Mouse (Mus musculus) layer of hippocampus, adult 18-20 months (tissue): ENCODE results near the gene Ctnnd1. TPM values are rescaled to one million over a fixed set of nuclear protein-coding genes. Genes with fewer than 3 reads are reported as not detected.
"Not testable (repeated sequence)": the region's sequence is repeated elsewhere in the genome, so short reads cannot be mapped to it uniquely, and the experiment has no call there.

Experiments
- DNase-seq, 2 experiments: peaks; one replicate each; pipeline ENCODE4 v3.0.0; 2022; ENCODE audit warnings: low spot score in 2 of 2
- long read RNA-seq: library from polyadenylated mRNA; stranded (forward); transcript quantifications from one replicate; pipeline ENCODE4 v2.0.0, GENCODE M21; 2021
- total RNA-seq, 2 experiments: library from RNA; stranded (reverse); gene quantifications; 2 replicates each; pipeline ENCODE4 v1.2.3; 2021

Ctnnd1 gene
- total RNA-seq: 10 to 100 TPM; 38.2 to 48.0 TPM
- long read RNA-seq, full-length matches to known transcripts: 1 of 26 reads
- long read RNA-seq, partial matches to known transcripts: 2 of 26 reads
- long read RNA-seq, other reads (novel, unspliced or antisense): 23 of 26 reads

DNA sequence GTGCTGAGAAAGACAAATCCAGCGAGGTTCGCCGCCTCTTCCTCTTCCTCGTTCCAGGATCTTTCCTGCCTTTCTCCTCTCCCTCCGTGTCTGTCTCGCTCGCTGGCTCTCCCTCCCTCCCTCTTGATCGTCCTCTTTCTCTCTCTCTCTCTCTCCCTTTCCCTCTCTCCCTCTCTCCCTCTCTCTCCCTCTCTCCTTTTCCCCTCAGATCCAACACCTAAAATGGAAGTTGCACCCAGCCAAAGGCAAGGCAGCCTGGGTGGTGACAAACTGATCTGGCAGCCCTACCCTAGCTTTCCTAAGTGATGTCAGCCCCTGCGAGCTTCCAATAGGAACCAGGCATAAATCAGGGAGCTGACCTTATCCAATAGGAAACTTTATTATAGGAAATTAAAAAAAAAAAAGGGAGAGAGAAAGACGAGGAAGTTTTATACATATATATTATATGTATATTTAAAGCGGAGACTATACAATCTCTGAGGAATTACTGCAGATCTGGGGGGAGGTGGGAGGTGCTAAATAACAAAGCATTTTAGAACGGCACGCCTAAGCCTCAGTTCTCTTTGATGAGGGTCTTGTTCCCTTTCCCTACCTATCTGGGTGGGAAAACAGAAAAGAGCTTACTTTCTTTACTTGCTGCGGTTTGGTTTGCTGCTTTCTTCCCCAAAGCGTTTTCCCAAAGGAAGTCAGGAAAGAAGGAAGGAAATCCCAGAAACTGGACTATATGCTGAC lies at the start of gene Ctnnd1:
Ctnnd1 (minus strand) TSS at position 302 of the 732 bp plus-strand sequence.
- peak; percentile 86 to 93 for DNase-seq

DNA sequence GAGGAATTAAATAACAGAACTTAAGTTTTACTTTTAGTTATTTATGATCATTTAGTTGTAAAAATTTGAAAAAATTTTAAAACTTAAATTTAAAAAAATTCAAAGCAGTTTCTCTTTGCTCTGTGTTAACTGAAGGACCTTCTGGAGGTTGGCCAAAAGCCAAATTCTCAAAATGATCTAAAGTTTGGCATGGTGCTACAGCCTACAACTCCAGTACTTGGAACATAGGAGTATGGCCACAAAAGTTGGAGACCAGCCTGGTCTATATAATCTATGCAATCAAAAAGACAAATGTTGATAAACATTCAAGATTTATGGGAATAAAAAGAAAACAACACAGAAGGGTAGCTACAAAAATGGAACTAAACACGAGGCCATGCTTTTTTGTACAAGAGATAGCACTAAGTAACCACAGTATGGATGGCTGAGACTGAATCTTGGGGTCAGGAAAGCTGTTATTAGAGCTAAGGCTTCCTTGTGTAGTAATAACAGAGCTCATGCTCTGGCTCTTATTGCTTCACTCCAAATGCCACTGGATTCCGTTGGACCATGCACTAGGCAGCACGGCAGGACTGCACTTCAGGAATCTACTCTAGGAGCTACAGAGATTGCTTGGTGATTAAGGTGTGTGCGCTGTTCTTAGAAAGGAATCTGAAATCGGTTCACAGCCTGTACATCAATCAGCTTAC lies 44.6 kb upstream of the Ctnnd1 start:
- no peak for DNase-seq

DNA sequence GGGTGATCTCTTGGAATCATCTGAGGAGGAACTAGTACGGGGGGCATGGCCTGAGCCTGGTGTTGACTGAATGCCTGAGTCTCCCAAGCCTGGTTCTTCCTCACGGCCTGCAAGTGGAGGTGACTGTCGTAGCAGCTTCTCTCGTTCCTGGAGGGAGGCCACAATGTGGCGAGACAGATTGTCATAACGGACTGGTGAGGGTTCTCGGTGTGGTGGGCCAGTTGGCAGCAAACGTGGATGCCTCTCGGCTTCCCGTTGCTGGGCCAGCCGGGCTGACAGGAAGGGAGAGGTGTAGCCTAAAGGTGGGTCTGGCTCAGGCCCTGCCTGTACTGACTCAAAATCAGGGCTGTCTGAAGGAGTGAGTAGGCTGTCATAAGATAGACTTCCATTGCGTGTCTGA lies 39.5 kb upstream of the Ctnnd1 start:
- no peak for DNase-seq

DNA sequence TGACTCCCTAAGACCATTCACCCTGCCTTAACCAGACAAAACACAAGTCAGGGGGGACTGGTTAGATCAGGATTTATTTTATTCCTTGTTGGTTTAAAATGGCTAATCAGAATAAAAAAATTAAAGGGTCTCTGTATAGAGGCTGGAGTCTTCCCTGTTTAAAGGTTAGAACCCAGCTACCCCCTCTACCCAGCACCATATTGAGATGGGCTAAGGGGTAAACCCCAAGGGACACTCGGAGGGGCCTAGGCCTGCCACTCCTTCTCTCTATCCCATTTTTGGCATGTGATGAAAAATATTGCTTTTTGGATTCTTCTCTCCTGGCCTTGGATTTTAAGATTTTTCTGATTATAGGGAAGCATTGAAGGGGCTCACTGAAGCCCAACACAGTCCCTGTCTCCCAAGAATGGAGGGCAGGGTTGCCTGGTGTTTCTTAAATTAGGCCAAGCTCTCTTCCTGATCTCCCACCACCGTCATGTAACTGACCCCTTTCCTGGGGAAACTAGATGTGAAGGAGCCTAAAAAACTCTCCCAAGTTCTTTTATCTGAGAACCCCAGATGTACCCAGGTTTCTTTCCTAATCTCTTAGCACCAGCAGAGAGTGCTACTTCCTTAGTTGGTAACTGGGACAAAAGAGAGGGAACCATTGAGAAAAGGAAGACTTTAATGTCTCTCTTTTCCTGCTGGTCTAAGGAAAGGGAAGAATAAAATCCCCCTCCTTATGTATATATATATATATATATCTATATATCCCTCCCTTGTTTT lies 37.7 kb upstream of the Ctnnd1 start:
- DNase-seq: no peak

DNA sequence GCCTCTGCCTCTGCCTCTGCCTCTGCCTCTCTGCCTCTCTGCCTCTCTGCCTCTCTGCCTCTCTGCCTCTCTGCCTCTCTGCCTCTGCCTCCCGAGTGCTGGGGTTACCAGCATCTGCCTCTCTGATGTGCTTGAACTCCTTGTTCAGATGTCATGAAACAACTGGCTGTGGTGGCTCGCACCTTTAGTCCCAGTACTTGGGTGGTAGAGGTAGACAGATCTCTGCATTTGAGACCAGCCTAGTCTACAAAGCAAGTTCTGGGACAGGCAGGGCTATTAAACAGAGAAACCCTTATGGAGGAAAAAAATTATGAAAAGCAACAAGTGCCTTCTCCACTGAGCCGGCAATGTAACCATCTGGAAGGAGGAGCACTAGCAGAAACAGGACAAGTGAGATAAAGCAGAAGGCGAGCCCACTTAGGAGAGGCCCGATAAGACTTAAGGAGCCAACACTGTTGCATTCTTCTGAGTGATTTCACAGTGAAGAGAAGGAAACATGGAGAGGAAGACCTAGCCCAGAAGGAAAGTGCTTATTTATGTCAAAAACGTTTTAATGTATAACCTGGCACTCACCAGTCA lies 32.1 kb upstream of the Ctnnd1 start:
- DNase-seq: no peak

DNA sequence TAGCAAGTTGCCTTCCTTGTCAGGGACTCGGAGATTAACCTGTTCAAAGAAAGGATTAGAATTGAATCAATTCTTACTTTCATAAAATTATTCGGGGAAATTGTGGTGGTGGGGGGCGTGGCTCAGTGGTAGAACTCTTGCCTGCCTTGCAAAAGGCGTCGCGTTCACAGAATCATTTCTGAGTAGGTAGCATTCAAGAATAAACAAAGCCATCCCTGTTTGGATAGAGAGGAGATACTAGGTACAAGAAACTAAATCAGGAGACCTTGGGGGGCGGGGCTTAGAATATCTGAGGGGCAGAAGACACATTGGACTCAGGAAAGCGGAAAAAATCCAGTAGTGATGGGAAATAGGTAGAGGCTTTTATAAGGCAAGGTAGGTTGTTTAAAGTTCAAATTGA lies 28.5 kb upstream of the Ctnnd1 start, which contains the start of gene Tmx2:
Tmx2 (minus strand) TSS at position 125 of the 400 bp plus-strand sequence.
- no peak for DNase-seq

DNA sequence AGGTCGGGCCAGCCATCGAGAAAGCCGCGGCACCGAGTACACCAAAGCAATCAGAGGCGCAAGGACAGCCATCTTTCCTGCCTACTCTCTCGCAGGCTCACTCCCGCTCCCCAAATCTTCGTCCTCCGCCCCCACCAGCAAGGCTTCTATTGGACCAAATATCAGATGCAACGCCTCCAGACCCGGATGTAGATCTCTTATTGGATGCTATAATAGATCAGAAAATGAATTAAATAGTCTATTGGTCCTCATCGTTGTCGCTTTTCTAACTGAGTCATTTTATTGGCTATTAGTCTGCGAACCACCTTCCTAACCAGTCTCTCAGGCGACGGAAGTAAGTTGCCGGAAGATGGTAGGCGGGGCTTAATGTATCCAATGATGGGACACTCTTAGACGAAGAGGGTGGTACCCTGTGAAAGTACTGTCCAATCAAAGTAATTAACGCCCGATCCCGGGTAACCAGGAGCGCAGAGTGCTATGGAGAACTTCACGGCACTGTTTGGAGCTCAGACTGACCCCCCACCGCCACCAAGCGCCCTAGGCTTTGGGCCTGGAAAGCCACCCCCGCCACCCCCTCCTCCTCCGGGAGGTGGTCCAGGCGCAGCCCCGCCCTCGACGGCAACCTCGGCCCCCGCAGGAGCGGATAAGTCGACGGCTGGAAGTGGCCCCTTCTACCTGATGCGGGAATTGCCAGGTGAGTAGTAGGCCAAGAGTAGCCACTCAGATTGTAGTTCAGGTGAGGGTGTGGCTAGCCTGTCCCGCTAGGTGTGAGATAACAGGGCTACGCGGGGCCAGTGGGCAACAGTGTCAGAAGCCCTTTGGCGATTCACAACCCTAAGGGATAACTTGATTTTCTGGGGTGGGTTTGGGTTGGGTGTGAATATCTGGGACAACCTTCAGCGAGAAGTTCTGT lies 27.7 kb upstream of the Ctnnd1 start, which contains the start of the genes Gm28635 and Med19:
Gm28635 (minus strand) TSS at position 74 of the 913 bp plus-strand sequence.
Med19 (plus strand) TSS at position 435 of the 913 bp plus-strand sequence.
- DNase-seq: peak; percentile 93 to 98

DNA sequence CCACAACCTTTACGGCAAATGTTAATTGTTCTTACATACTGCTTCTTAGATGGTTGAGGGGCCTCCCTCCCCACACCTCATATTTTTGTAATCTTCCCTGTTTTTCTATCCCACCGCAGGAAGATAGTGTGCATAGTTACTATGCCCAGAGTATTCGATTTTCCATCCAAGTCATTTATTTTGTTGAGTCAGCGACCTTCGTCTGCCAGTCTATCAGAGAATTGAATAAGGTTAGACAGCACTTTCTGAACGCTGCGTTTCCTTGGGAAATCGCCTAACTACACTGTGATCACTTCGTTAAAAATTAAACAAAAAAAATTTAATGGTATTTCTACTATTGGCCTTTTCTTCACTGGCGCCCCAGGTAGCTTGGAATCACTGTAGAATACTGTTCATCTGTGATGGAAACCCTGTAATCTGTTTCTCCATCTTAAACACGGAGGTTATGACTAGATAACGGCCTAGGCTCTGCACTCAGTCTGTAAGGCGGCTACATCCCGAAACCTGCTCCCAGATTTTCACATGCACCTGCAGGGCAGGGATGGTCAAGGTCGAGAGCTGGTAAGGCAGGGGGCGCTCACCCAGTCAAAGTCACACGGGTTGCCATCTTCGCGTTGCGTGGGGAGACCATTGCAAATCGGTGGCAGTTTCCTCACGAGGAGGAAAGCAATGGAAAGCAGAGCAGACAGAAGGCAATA lies 26.9 kb upstream of the Ctnnd1 start:
- DNase-seq: no peak

DNA sequence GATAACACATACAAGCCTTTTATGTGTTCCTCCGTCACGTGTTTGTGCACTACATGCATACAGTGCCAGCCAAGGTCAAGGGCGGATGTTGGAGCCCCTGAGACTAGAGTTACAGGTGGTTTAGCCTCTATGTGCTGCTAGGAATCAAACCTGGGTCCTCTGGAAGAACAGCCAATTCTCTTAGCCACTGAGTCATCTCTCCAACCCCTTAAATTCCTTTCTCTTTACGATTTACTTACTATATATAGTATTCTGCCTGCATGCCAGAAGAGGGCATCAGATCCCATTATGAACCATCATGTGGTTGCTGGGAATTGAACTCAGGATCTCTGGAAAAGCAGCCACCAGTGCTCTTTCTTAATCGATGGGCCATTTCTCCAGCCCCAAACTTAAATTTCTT lies 21.0 kb upstream of the Ctnnd1 start:
- not testable (repeated sequence) for DNase-seq

DNA sequence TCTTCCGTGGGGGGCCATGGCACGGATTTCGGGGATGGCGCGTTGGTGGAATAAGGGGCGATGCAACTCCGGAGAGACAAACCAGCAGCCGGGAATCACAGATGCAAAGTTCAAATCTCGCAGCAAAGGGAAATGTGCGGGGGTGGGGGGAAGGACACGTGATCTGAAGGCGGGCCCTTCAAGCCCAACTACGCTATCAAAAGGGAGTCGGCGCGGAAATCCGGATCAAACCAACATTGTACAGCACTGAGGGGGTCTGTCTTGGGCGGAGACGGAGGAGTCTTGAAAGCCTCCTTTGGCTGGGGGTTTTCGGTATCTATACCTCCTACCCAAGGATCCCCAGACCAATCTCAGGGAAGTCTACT lies 20.0 kb upstream of the Ctnnd1 start, which contains the start of gene Selenoh:
Selenoh (minus strand) TSS at position 202 of the 365 bp plus-strand sequence.
- peak; percentile 83 to 91 for DNase-seq

DNA sequence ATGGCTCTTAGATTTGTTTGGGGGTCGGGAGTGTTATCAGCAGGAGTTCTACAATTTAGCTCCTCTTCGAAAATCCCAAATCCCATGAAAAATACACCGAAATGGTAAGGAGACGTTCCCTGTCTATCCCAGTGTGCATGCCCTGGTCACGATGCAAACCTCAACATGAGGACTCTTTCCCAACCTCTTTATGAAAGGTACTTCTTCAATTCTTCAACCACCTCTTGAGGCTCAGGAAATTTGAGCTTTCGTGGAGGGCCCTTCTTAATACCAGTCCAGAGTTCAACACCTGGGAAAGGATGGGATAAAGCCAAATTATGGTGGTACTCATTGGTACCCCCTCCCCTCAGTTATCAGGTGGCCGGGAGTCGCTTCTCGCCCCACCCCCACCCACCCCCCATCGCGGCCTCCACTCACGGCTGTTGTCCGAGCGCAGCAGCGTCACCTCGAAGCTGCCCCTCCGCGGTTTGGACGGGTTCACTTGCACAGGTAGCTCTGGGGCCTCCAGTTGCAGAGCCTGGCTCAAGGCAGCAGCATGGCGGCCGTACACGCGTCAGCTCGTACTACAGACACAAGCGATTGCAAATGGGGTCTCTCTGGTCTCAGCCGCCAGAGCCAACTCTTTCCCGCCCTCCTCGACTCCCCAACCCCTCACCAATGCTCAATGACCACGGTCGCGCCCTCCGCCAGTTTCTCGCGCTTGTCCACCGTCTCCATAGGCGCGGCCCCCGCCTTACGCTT lies 19.4 kb upstream of the Ctnnd1 start:
- DNase-seq: peak in 1 of 2 experiments; percentile 15

DNA sequence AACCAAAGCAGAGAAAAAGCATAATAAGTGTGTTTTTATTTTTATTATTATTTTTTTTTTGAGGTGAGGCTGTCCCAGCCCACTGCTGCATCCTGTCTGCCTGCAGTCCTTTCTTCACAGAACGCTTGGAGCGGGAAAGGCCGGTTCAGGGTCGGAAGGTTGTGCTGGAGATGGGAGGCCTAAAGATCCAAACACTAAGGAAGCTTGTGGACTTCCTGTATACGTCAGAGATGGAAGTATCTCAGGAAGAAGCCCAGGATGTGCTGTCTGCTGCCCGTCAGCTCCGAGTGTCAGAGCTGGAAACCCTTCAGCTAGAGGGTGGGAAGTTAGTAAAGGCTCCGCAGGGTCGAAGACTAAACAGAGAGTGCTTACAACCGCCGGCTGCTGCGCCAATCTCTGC lies 15.5 kb upstream of the Ctnnd1 start:
- no peak for DNase-seq

DNA sequence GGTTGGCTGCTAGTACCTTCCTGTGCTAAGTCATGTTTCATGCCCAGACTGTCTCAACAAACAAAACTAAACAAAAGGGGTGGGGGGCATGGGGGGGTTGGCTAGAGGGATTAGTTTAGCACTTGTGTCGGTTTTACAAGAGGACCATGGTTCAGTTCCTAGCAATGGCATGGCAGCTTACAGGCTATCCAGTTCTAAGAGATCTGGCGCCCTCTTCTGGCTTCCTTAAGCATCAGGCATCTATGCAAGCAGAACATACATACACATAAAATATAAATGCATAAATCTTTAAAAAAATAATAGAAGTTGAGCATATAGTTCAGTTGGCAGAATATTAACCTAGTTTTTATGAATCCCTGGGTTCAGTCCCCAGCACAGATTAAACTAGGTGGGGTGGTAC lies 12.3 kb upstream of the Ctnnd1 start:
- peak in 1 of 2 experiments; percentile 32 for DNase-seq

DNA sequence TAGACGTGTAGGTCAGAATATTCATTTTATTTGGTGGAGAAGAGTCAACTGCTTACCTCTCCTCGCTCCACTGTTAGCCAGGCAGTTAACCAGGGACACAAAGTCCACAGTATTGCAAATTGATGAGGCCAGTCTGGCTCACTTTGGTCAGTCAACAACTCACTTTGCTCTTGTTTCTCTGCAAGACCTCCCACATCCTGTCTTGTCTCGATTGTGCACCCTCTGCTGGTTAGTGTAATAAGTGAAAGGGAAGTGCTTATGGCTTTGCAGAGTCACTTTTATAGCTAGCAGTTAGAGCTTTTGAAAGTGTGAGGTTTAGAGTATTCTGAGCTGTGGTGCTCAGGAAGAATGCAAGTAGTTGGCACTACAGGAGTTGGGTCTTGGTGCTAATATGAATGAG lies 9.7 kb upstream of the Ctnnd1 start:
- peak in 1 of 2 experiments; percentile 74 for DNase-seq

DNA sequence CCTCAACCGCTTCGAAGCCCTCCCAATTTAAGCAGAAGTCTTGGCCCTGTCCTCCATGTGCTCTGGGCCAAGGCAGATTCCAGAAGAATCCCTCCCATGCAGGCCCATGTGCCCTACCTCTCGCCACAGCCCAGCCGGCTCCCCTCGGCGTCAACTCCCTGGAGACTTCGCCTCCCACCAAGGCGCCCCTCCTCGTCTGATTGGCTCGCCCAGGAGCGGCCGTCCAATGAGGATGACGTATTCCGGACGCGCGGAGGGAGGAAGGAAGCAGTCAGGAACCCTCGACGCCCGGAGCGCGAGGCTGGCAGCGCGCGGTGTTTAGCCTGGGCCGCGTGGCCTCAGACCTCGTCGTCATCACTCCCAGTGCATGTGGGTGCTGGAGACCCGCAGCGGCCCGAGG lies 8.2 kb upstream of the Ctnnd1 start, which contains the start of gene Btbd18:
Btbd18 (plus strand) TSS at position 274 of the 400 bp plus-strand sequence.
- no peak for DNase-seq

DNA sequence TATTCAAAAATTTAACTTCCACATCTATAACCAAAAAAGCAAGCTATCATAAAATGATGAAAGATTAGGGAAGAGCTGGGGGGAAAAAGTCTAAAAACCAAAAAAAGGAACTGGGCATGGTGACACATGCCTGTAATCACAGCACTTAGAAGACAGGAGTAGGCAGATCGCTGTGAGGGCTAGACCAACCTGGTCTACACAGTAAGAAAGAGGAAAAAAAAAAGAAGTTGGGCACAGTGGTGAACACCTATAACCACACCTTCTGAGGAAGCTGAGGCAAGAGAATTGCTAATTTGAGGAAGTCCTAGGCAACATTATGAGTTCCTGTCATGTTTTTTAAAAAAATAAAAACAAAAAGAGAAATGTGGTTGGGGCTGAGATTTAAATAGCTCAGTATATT lies 5.3 kb upstream of the Ctnnd1 start:
- DNase-seq: no peak

DNA sequence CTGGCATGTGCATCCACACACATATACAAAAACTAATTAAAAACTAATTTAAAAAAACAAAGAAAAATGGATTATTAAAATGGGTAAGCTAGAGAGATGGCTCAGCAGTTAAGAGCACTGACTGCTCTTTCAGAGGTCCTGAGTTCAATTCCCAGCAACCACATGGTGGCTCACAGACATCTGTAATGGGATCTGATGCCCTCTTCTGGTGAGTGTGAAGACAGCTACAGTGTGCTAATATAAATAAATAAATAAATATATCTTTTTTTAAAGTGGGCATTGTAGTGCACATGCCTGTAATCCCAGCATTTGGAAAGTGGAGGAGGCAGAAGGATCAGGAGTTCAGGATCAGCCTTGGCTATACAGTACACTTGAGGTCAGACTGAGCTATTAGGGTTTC lies 2.8 kb upstream of the Ctnnd1 start:
- DNase-seq: no peak

DNA sequence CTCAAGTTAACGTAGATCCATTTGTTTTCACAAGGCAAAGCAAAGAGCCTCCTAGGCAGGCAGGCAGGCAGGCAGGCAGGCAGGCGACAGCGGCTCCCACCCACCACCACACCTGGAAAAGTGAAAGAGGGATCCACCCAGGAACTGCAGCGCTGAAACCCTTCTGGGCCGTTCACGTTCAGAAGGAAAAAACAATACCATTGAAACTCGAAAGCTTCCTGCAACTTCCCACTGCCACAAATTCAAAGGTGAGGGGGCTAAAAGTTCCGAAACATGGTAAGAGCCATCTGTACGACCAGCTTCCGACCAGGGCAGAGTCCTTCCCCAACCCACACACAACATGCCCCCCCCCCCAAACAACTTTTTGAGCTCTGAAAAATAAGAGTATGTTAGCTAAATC lies 891 bp downstream of the Ctnnd1 start:
- DNase-seq: no peak

DNA sequence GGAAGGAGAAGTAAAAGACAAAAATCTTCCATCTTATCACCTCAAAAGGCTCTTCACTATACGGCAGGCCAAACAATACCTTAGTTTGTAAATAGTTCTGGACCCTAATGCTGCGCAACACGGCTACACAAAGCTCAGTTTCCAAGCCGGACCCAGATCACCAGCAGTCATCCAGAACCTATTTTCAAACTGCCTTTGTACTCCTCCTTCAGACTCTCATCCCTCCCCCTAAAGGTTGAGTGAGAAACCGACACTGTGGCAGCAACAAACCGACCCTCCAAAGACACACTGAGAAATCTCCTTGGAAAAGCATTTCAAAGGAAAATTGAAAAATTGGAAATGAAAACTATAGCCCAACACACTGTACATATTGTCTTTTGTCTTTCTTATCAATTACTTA lies 2.2 kb downstream of the Ctnnd1 start:
- DNase-seq: no peak
